Mouse (Mus musculus) lung, postnatal 25 days (tissue): ENCODE results near the gene Gm4981.

Experiments used
- DNase-seq: peaks from one replicate; pipeline ENCODE4 v3.0.0; 2022; ENCODE audit warnings: low spot score

The Gm4981 gene

GRCm38 (mm10) chr10:58221571-58221970, 14.9 kb downstream of the Gm4981 start:
- peak; percentile 43 for DNase-seq

GRCm38 (mm10) chr10:58220726-58221125, 15.8 kb downstream of the Gm4981 start:
- DNase-seq = peak; percentile 2

- peak; percentile 15 for DNase-seq
Observed at GRCm38 (mm10) chr10:58217366-58217765, 19.1 kb downstream of the Gm4981 start.

- peak; percentile 4 for DNase-seq
Observed at GRCm38 (mm10) chr10:58215353-58215752, 21.1 kb downstream of the Gm4981 start.

GRCm38 (mm10) chr10:58214934-58215333, 21.6 kb downstream of the Gm4981 start:
- peak; percentile 2 for DNase-seq

GRCm38 (mm10) chr10:58214497-58214896, 22.0 kb downstream of the Gm4981 start:
- peak; percentile 1 for DNase-seq

- DNase-seq = peak; percentile 3
Observed at GRCm38 (mm10) chr10:58212230-58212629, 24.3 kb downstream of the Gm4981 start.

GRCm38 (mm10) chr10:58211213-58211612, 25.3 kb downstream of the Gm4981 start:
- DNase-seq = peak; percentile 4

GRCm38 (mm10) chr10:58210514-58210913, 26.0 kb downstream of the Gm4981 start:
- no peak for DNase-seq

GRCm38 (mm10) chr10:58209710-58210467, 26.6 kb downstream of the Gm4981 start:
- peak; percentile 3 for DNase-seq

- peak; percentile 0 for DNase-seq
Observed at GRCm38 (mm10) chr10:58206639-58207404, 29.7 kb downstream of the Gm4981 start.

GRCm38 (mm10) chr10:58205986-58206385, 30.5 kb downstream of the Gm4981 start:
- DNase-seq = no peak
